Mouse (Mus musculus): ENCODE measurements around the gene Gm11559. TPM values are rescaled to one million over a fixed set of nuclear protein-coding genes. Genes with fewer than 3 reads are reported as not detected.

Gm11559 gene
- polyA plus RNA-seq (2015; fragmentation: Nextera tagmentation; extraction: Ambion mirVana), result not detected in 2 replicates

GRCm38 (mm10) chr11:99864176-99864575 is at the start of gene Gm11559:
Gm11559 (plus strand) TSS chr11:99864476.

GRCm38 (mm10) chr11:99815566-99815965 is 48.7 kb upstream of the Gm11559 start, which contains the start of gene Gm11564:
Gm11564 (minus strand) TSS chr11:99815666.

DNA sequence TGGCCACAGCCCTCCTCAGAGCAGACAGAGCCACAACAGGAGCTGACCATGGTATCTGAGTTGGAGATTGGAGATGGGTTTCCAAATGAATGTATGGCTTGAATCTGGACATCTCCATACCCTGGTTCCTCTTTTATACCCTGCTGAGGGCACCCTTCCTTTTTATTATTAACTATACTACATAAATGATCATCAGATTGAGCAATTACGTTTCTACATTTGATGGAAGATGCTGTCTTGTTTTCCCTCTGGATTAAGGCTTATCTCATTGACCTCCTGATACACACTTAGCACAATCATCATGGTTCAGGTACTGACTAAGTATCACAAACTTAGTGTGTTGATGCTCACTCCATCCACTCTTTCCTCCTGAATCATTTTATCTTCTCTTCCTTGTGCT is 26.3 kb upstream of the Gm11559 start, which contains the start of gene 2300003K06Rik:
2300003K06Rik (minus strand) TSS at position 101 of the 400 bp plus-strand sequence.

DNA sequence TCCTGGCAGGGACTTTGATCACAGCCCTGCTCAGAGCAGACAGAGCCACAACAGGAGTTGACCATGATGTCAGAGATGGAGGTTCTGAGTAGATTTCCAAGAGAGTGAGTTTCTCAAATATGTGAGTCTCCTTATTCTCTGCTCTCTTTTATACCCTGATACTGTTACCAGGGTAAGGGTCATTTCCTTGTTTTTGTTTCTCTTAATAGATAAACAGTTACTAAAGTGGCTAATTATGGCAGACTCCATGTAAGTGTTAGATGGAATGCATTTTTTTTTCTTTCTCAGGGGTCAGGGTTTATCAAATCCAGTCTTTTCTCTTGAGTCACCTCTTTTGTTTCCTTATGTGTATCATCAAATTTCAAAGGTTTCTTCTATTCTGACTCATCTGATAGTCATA is 12.8 kb upstream of the Gm11559 start, which contains the start of gene Krtap4-16:
Krtap4-16 (minus strand) TSS at position 101 of the 400 bp plus-strand sequence.

DNA sequence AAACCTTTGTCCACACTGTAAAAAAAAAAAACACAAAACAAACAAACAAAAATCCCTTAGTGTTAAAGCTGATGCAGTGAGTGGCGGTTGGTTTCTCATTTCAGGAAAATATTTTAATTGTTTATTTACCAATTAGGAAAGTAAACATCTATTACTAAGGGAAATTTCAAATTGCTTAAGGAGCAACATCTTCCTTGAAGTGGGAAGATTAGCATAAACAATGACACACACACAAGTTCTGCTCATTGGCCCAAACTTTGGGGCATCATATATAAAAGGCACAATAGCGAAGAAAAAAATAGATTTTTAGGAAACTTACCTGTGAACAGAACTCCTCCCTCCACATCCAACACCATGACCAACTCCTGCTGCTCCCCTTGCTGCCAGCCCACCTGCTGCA is 6.7 kb upstream of the Gm11559 start, which contains the start of gene Gm11568:
Gm11568 (plus strand) TSS at position 301 of the 400 bp plus-strand sequence.

DNA sequence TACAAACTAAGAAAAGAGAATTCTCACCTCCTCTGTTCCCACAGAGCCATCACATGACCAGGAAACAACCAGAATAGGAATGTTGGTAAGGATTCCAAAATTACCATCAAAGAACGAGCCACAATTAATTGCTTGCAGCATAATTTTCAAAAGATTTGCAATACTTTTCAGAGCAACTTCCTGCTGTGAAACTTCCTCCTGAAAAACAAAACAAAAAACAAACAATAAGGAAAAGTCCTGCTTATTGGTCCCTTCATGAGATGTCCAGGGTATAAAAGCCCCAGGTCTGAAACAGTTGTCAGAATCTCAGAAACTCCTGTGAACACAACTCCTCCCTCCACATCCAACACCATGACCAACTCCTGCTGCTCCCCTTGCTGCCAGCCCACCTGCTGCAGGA is 8.8 kb downstream of the Gm11559 start, which contains the start of gene Krtap9-1:
Krtap9-1 (plus strand) TSS at position 301 of the 400 bp plus-strand sequence.

DNA sequence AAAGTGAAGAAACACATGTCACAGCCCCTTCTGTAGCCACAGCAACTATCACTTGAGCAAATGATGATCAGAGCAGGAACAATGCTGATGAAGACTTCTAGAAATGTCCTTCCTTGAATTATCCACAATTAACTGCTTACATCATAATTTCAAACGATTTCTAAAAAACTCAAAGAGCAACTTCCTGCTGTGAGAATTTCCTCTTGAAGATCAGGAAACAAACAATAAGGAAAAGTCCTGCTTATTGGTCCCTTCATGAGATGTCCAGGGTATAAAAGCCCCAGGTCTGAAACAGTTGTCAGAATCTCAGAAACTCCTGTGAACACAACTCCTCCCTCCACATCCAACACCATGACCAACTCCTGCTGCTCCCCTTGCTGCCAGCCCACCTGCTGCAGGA is 14.6 kb downstream of the Gm11559 start, which contains the start of gene Gm11567:
Gm11567 (plus strand) TSS at position 301 of the 400 bp plus-strand sequence.

GRCm38 (mm10) chr11:99907620-99908019 is 43.3 kb downstream of the Gm11559 start, which contains the start of gene Krtap31-1:
Krtap31-1 (plus strand) TSS chr11:99907920.

GRCm38 (mm10) chr11:99914451-99914850 is 50.2 kb downstream of the Gm11559 start, which contains the start of gene Gm11565:
Gm11565 (plus strand) TSS chr11:99914751.

Other genes starting within 250 kb of the Gm11559 start
- not detected in 2 replicates for gene Krtap2-4, start 249.6 kb upstream of the Gm11559 start, polyA plus RNA-seq (2015; fragmentation: Nextera tagmentation; extraction: Ambion mirVana)
- gene Gm11562, start 244.0 kb upstream of the Gm11559 start, polyA plus RNA-seq (2015; fragmentation: Nextera tagmentation; extraction: Ambion mirVana), result not detected in 2 replicates
- not detected in 2 replicates for gene Krtap4-1, start 236.2 kb upstream of the Gm11559 start, polyA plus RNA-seq (2015; fragmentation: Nextera tagmentation; extraction: Ambion mirVana)
- not detected in 2 replicates for gene Krtap4-2, start 229.4 kb upstream of the Gm11559 start, polyA plus RNA-seq (2015; fragmentation: Nextera tagmentation; extraction: Ambion mirVana)
- not detected in 2 replicates for gene Krtap4-7, start 220.4 kb upstream of the Gm11559 start, polyA plus RNA-seq (2015; fragmentation: Nextera tagmentation; extraction: Ambion mirVana)
- gene Gm11555, start 214.2 kb upstream of the Gm11559 start, polyA plus RNA-seq (2015; fragmentation: Nextera tagmentation; extraction: Ambion mirVana), result not detected in 2 replicates
- gene Gm11563, start 205.5 kb upstream of the Gm11559 start, polyA plus RNA-seq (2015; fragmentation: Nextera tagmentation; extraction: Ambion mirVana), result not detected in 2 replicates
- not detected in 2 replicates for gene Krtap4-6, start 198.5 kb upstream of the Gm11559 start, polyA plus RNA-seq (2015; fragmentation: Nextera tagmentation; extraction: Ambion mirVana)
- not detected in 2 replicates for gene Gm14190, start 173.7 kb upstream of the Gm11559 start, polyA plus RNA-seq (2015; fragmentation: Nextera tagmentation; extraction: Ambion mirVana)
- not detected in 2 replicates for gene Gm14180, start 130.2 kb upstream of the Gm11559 start, polyA plus RNA-seq (2015; fragmentation: Nextera tagmentation; extraction: Ambion mirVana)
- not detected in 2 replicates for gene Gm11595, start 91.6 kb upstream of the Gm11559 start, polyA plus RNA-seq (2015; fragmentation: Nextera tagmentation; extraction: Ambion mirVana)
- not detected in 2 replicates for gene Krtap4-8, start 83.8 kb upstream of the Gm11559 start, polyA plus RNA-seq (2015; fragmentation: Nextera tagmentation; extraction: Ambion mirVana)
- gene Krtap4-9, start 79.3 kb upstream of the Gm11559 start, polyA plus RNA-seq (2015; fragmentation: Nextera tagmentation; extraction: Ambion mirVana), result not detected in 2 replicates
- gene Gm11596, start 71.0 kb upstream of the Gm11559 start, polyA plus RNA-seq (2015; fragmentation: Nextera tagmentation; extraction: Ambion mirVana), result not detected in 2 replicates
- not detected in 2 replicates for gene Gm11569, start 65.5 kb upstream of the Gm11559 start, polyA plus RNA-seq (2015; fragmentation: Nextera tagmentation; extraction: Ambion mirVana)
- gene Gm11554, start 60.0 kb upstream of the Gm11559 start, polyA plus RNA-seq (2015; fragmentation: Nextera tagmentation; extraction: Ambion mirVana), result not detected in 2 replicates
- not detected in 2 replicates for gene Krtap4-13, start 54.6 kb upstream of the Gm11559 start, polyA plus RNA-seq (2015; fragmentation: Nextera tagmentation; extraction: Ambion mirVana)
- gene Gm11564, start 48.8 kb upstream of the Gm11559 start, polyA plus RNA-seq (2015; fragmentation: Nextera tagmentation; extraction: Ambion mirVana), result not detected in 2 replicates
- not detected in 2 replicates for gene 2300003K06Rik, start 26.4 kb upstream of the Gm11559 start, polyA plus RNA-seq (2015; fragmentation: Nextera tagmentation; extraction: Ambion mirVana)
- not detected in 2 replicates for gene Krtap4-16, start 12.9 kb upstream of the Gm11559 start, polyA plus RNA-seq (2015; fragmentation: Nextera tagmentation; extraction: Ambion mirVana)
- gene Gm11568, start 6.6 kb upstream of the Gm11559 start, polyA plus RNA-seq (2015; fragmentation: Nextera tagmentation; extraction: Ambion mirVana), result not detected in 2 replicates
- gene Krtap9-1, start 8.9 kb downstream of the Gm11559 start, polyA plus RNA-seq (2015; fragmentation: Nextera tagmentation; extraction: Ambion mirVana), result not detected in 2 replicates
- not detected in 2 replicates for gene Gm11567, start 14.7 kb downstream of the Gm11559 start, polyA plus RNA-seq (2015; fragmentation: Nextera tagmentation; extraction: Ambion mirVana)
- not detected in 2 replicates for gene Krtap31-1, start 43.4 kb downstream of the Gm11559 start, polyA plus RNA-seq (2015; fragmentation: Nextera tagmentation; extraction: Ambion mirVana)
- not detected in 2 replicates for gene Gm11565, start 50.3 kb downstream of the Gm11559 start, polyA plus RNA-seq (2015; fragmentation: Nextera tagmentation; extraction: Ambion mirVana)
- gene Krtap31-2, start 71.8 kb downstream of the Gm11559 start, polyA plus RNA-seq (2015; fragmentation: Nextera tagmentation; extraction: Ambion mirVana), result not detected in 2 replicates
- gene Krtap9-5, start 84.0 kb downstream of the Gm11559 start, polyA plus RNA-seq (2015; fragmentation: Nextera tagmentation; extraction: Ambion mirVana), result not detected in 2 replicates
- not detected in 2 replicates for gene Krtap29-1, start 114.6 kb downstream of the Gm11559 start, polyA plus RNA-seq (2015; fragmentation: Nextera tagmentation; extraction: Ambion mirVana)
- gene Krtap16-1, start 122.1 kb downstream of the Gm11559 start, polyA plus RNA-seq (2015; fragmentation: Nextera tagmentation; extraction: Ambion mirVana), result not detected in 2 replicates
- 0.35 TPM in 1 of 2 replicates, not detected in the other for gene Krtap17-1, start 129.5 kb downstream of the Gm11559 start, polyA plus RNA-seq (2015; fragmentation: Nextera tagmentation; extraction: Ambion mirVana)
- not detected in 2 replicates for gene Krt33a, start 151.7 kb downstream of the Gm11559 start, polyA plus RNA-seq (2015; fragmentation: Nextera tagmentation; extraction: Ambion mirVana)
- 1.1 and 1.4 TPM in 2 replicates for gene Krt33b, start 165.4 kb downstream of the Gm11559 start, polyA plus RNA-seq (2015; fragmentation: Nextera tagmentation; extraction: Ambion mirVana)
- not detected in 2 replicates for gene Krt34, start 177.1 kb downstream of the Gm11559 start, polyA plus RNA-seq (2015; fragmentation: Nextera tagmentation; extraction: Ambion mirVana)
- 0.22 and 0.33 TPM in 2 replicates for gene Krt31, start 186.1 kb downstream of the Gm11559 start, polyA plus RNA-seq (2015; fragmentation: Nextera tagmentation; extraction: Ambion mirVana)
- gene Krt32, start 223.8 kb downstream of the Gm11559 start, polyA plus RNA-seq (2015; fragmentation: Nextera tagmentation; extraction: Ambion mirVana), result not detected in 2 replicates
- 0.07 TPM in 1 of 2 replicates, not detected in the other for gene Krt35, start 231.8 kb downstream of the Gm11559 start, polyA plus RNA-seq (2015; fragmentation: Nextera tagmentation; extraction: Ambion mirVana)
- not detected in 2 replicates for gene Krt36, start 241.2 kb downstream of the Gm11559 start, polyA plus RNA-seq (2015; fragmentation: Nextera tagmentation; extraction: Ambion mirVana)